Mouse (Mus musculus): ENCODE data around the gene Kcnq2.

DNA sequence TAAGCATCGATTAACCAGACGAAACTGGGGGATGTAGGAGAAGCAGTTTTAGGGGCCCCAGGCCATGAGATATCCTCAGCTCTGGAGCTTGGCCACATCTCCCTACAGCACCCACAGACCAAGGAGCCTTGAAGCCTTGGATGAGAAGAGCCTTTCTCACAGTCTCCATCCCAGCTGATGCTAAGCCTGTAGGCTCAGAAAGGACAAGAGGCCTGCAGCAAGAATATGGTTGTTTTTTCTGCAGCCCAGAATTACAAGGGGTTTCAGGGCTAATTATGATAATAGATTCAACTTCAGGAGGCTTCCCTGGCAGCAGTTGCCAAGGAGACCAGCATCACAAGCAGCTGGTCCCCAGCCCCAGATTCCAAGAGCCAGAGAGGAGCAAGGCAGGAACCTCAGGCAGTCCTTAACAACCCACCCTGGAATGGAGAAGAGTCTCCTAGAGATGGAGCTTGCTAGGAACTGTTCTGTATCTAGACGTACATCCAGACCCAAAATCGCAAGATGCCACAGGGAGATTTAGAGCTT lies 14.1 kb downstream of the Kcnq2 start:
- TF ChIP-seq CTCF (IDR thresholded peaks at IDR 0.05; ENCODE audit: low read depth) (no peak), EP300 (IDR thresholded peaks at IDR 0.05; ENCODE audit: low read depth) (no peak)

All from heart, postnatal 0 days (tissue).